Mouse (Mus musculus) limb, embryonic 12.5 days (tissue): Measurements from ENCODE around the gene Commd6. TPM values are rescaled to one million over a fixed set of nuclear protein-coding genes. Genes with fewer than 3 reads are reported as not detected.

Source experiments
- ATAC-seq: fragments of 200-750 bp; cut with Nextera tagmentation; 2 replicates; pipeline ENCODE4 v1.8.0; 2017; ENCODE audit warnings: low read depth, moderate TSS enrichment; ENCODE audit not compliant: insufficient number of reproducible peaks, insufficient read depth, low FRiP score, low TSS enrichment
- H3K27ac ChIP-seq: fragments of 300-500 bp; sonication (generic); 2 replicates; pipeline ENCODE4 v1.5.1; 2016; ENCODE audit warnings: mild to moderate bottlenecking, moderate library complexity
- H3K27me3 ChIP-seq: fragments of 300-500 bp; sonication (generic); 2 replicates; pipeline ENCODE4 v1.6.1; 2016; ENCODE audit warnings: mild to moderate bottlenecking, moderate library complexity
- H3K36me3 ChIP-seq: fragments of 300-500 bp; sonication (generic); 2 replicates; pipeline ENCODE4 v1.6.1; 2016; ENCODE audit warnings: mild to moderate bottlenecking, moderate library complexity
- H3K4me1 ChIP-seq: fragments of 300-500 bp; sonication (generic); replicated peaks from 2 replicates; pipeline ENCODE4 v1.6.1; 2016
- H3K4me2 ChIP-seq: fragments of 300-500 bp; sonication (generic); 2 replicates; pipeline ENCODE4 v1.6.1; 2016; ENCODE audit warnings: mild to moderate bottlenecking, moderate library complexity
- H3K4me3 ChIP-seq: fragments of 300-500 bp; sonication (generic); replicated peaks from 2 replicates; pipeline ENCODE4 v1.5.1; 2016; ENCODE audit warnings: mild to moderate bottlenecking
- H3K9ac ChIP-seq: fragments of 300-500 bp; sonication (generic); replicated peaks from 2 replicates; pipeline ENCODE4 v1.6.1; 2016; ENCODE audit warnings: mild to moderate bottlenecking, moderate library complexity
- H3K9me3 ChIP-seq: fragments of 300-500 bp; sonication (generic); 2 replicates; pipeline ENCODE4 v1.6.1; 2016; ENCODE audit warnings: mild to moderate bottlenecking, moderate library complexity
- WGBS: fragments of 180-500 bp; shearing (Covaris S2); methylation state at CpG from one replicate; pipeline ENCODE4 v1.1.7; 2016; 5-methylcytosine and 5-hydroxymethylcytosine counted together
- polyA plus RNA-seq: library from polyadenylated mRNA; unstranded; fragments of >200 nt; fragmentation: Nextera tagmentation; extraction: Ambion mirVana; gene quantifications from 2 replicates; pipeline ENCODE4 v1.2.1, GENCODE M21; 2016

Commd6 gene
- polyA plus RNA-seq, 1 experiment from 2014 or later: 90.1 TPM

GRCm38 (mm10) chr14:101653581-101654525, 13.4 kb upstream of the Commd6 start, which contains the start of gene Uchl3:
TSS of gene Uchl3 (plus strand) at chr14:101653967.
- under 1% methylated on average over 67 of the region's 81 CpGs for WGBS

GRCm38 (mm10) chr14:101652571-101652970, 12.1 kb upstream of the Commd6 start:
- Histone ChIP-seq H3K4me2 (no peak overlapping the region), H3K4me1 (0 out of 2 replicates have a peak, but pooled peaks cover 2% of the 10 kb centered on the region), H3K27ac (no peak overlapping the region), H3K36me3 (no peaks in the 10 kb centered on the region), H3K9ac (no peak overlapping the region), H3K27me3 (no peaks in the 10 kb centered on the region), H3K9me3 (no peaks in the 10 kb centered on the region), H3K4me3 (no peak overlapping the region)
- WGBS: 97% methylated on average over 6 of the region's 6 CpGs
- ATAC-seq: no peak

More at GRCm38 (mm10) chr14:101653581-101654525, 13.4 kb upstream of the Commd6 start, which contains the start of gene Uchl3:
- H3K36me3 ChIP-seq: no peaks in the 10 kb centered on the region
- no peaks in the 10 kb centered on the region for H3K27me3 ChIP-seq
- H3K4me2 ChIP-seq: peak within 1 kb of the TSS; percentile 88
- 0 out of 2 replicates have a peak, but pooled peaks cover 2% of the 10 kb centered on the region for H3K4me1 ChIP-seq
- no peaks in the 10 kb centered on the region for H3K9me3 ChIP-seq
- ATAC-seq: peak; percentile 82
- peak within 1 kb of the TSS; percentile 82 for H3K9ac ChIP-seq
- peak within 1 kb of the TSS; percentile 97 for H3K4me3 ChIP-seq
- peak within 1 kb of the TSS; percentile 72 for H3K27ac ChIP-seq

GRCm38 (mm10) chr14:101650551-101650950, 10.1 kb upstream of the Commd6 start:
- no peak overlapping the region for H3K9ac ChIP-seq
- no peaks in the 10 kb centered on the region for H3K9me3 ChIP-seq
- no peak overlapping the region for H3K4me3 ChIP-seq
- H3K4me1 ChIP-seq: 0 out of 2 replicates have a peak, but pooled peaks cover 2% of the 10 kb centered on the region
- H3K4me2 ChIP-seq: no peak overlapping the region
- 77% methylated on average over 4 of the region's 4 CpGs for WGBS
- no peaks in the 10 kb centered on the region for H3K27me3 ChIP-seq
- H3K36me3 ChIP-seq: no peaks in the 10 kb centered on the region
- H3K27ac ChIP-seq: no peak overlapping the region
- no peak for ATAC-seq

GRCm38 (mm10) chr14:101644948-101645347, 4.5 kb upstream of the Commd6 start:
- H3K9ac ChIP-seq: no peak overlapping the region
- ATAC-seq: no peak
- WGBS: 83% methylated on average over 1 of the region's 1 CpGs
- no peak overlapping the region for H3K4me3 ChIP-seq
- H3K9me3 ChIP-seq: no peaks in the 10 kb centered on the region
- H3K27ac ChIP-seq: no peak overlapping the region
- H3K4me2 ChIP-seq: no peak overlapping the region
- H3K4me1 ChIP-seq: no peaks in the 10 kb centered on the region
- H3K27me3 ChIP-seq: no peaks in the 10 kb centered on the region
- H3K36me3 ChIP-seq: no peaks in the 10 kb centered on the region

GRCm38 (mm10) chr14:101637381-101637780, 3.1 kb downstream of the Commd6 start:
- ATAC-seq: no peak
- H3K27me3 ChIP-seq: no peaks in the 10 kb centered on the region
- no peak overlapping the region for H3K4me2 ChIP-seq
- H3K4me3 ChIP-seq: no peak overlapping the region
- H3K36me3 ChIP-seq: peaks cover 28% of the 10 kb centered on the region; the same call in 1 of the 2 replicates
- H3K9ac ChIP-seq: no peak overlapping the region
- no peak overlapping the region for H3K27ac ChIP-seq
- WGBS: 89% methylated on average over 6 of the region's 6 CpGs
- H3K4me1 ChIP-seq: no peaks in the 10 kb centered on the region; the same call in 1 of the 2 replicates
- no peaks in the 10 kb centered on the region for H3K9me3 ChIP-seq

GRCm38 (mm10) chr14:101635765-101636164, 4.7 kb downstream of the Commd6 start:
- no peaks in the 10 kb centered on the region for H3K27me3 ChIP-seq
- no peak overlapping the region for H3K27ac ChIP-seq
- H3K4me2 ChIP-seq: no peak overlapping the region
- no peak for ATAC-seq
- no peak overlapping the region for H3K4me3 ChIP-seq
- WGBS: 93% methylated on average over 1 of the region's 1 CpGs
- H3K9me3 ChIP-seq: no peaks in the 10 kb centered on the region
- H3K9ac ChIP-seq: no peak overlapping the region
- peaks cover 33% of the 10 kb centered on the region; the same call in 1 of the 2 replicates for H3K36me3 ChIP-seq
- no peaks in the 10 kb centered on the region; the same call in 1 of the 2 replicates for H3K4me1 ChIP-seq

- no peak for ATAC-seq
- H3K9ac ChIP-seq: no peak overlapping the region
- H3K4me1 ChIP-seq: no peaks in the 10 kb centered on the region
- no peak overlapping the region for H3K27ac ChIP-seq
- H3K4me3 ChIP-seq: no peak overlapping the region
- H3K4me2 ChIP-seq: no peak overlapping the region
- no peaks in the 10 kb centered on the region for H3K27me3 ChIP-seq
- no peaks in the 10 kb centered on the region for H3K9me3 ChIP-seq
- H3K36me3 ChIP-seq: peaks cover 31% of the 10 kb centered on the region; the same call in 1 of the 2 replicates
- 81% methylated on average over 2 of the region's 2 CpGs for WGBS
Observed at GRCm38 (mm10) chr14:101630548-101630947, 9.9 kb downstream of the Commd6 start.

- Histone ChIP-seq H3K4me1 (no peaks in the 10 kb centered on the region), H3K36me3 (no peaks in the 10 kb centered on the region), H3K4me2 (no peak overlapping the region), H3K9ac (no peak overlapping the region), H3K27ac (no peak overlapping the region), H3K4me3 (no peak overlapping the region), H3K27me3 (peaks cover 4% of the 10 kb centered on the region; the same call in 1 of the 2 replicates), H3K9me3 (no peaks in the 10 kb centered on the region)
- 87% methylated on average over 5 of the region's 5 CpGs for WGBS
- ATAC-seq: no peak
Observed at GRCm38 (mm10) chr14:101617680-101618079, 22.8 kb downstream of the Commd6 start.

- H3K27ac ChIP-seq: no peak overlapping the region
- no peaks in the 10 kb centered on the region for H3K9me3 ChIP-seq
- H3K9ac ChIP-seq: no peak overlapping the region
- no peak overlapping the region for H3K4me2 ChIP-seq
- WGBS: 74% methylated on average over 9 of the region's 9 CpGs
- H3K4me1 ChIP-seq: no peaks in the 10 kb centered on the region
- ATAC-seq: no peak
- peaks cover 4% of the 10 kb centered on the region; the same call in 1 of the 2 replicates for H3K27me3 ChIP-seq
- H3K36me3 ChIP-seq: no peaks in the 10 kb centered on the region
- H3K4me3 ChIP-seq: no peak overlapping the region
Observed at GRCm38 (mm10) chr14:101616178-101616577, 24.3 kb downstream of the Commd6 start.

- no peak overlapping the region for H3K4me2 ChIP-seq
- H3K4me1 ChIP-seq: no peaks in the 10 kb centered on the region
- no peaks in the 10 kb centered on the region for H3K36me3 ChIP-seq
- H3K4me3 ChIP-seq: no peak overlapping the region
- no peak for ATAC-seq
- no peak overlapping the region for H3K9ac ChIP-seq
- peaks cover 5% of the 10 kb centered on the region for H3K27me3 ChIP-seq
- WGBS: 70% methylated on average over 1 of the region's 1 CpGs
- no peak overlapping the region for H3K27ac ChIP-seq
- H3K9me3 ChIP-seq: no peaks in the 10 kb centered on the region
Observed at GRCm38 (mm10) chr14:101613206-101613605, 27.3 kb downstream of the Commd6 start.

GRCm38 (mm10) chr14:101610701-101611100, 29.8 kb downstream of the Commd6 start:
- WGBS: 80% methylated on average over 10 of the region's 10 CpGs
- Histone ChIP-seq H3K4me1 (peaks cover 8% of the 10 kb centered on the region), H3K4me3 (no peak overlapping the region), H3K27me3 (peaks cover 14% of the 10 kb centered on the region), H3K36me3 (no peaks in the 10 kb centered on the region), H3K4me2 (no peak overlapping the region), H3K9ac (no peak overlapping the region), H3K9me3 (no peaks in the 10 kb centered on the region), H3K27ac (no peak overlapping the region)
- ATAC-seq: no peak
